Mouse (Mus musculus): ENCODE results near the gene Ptprk. TPM values are rescaled to one million over a fixed set of nuclear protein-coding genes. Genes with fewer than 3 reads are reported as not detected.

The Ptprk gene
- total RNA-seq, 2 experiments from 2014 or later, result 46.8 to 50.1 TPM

DNA sequence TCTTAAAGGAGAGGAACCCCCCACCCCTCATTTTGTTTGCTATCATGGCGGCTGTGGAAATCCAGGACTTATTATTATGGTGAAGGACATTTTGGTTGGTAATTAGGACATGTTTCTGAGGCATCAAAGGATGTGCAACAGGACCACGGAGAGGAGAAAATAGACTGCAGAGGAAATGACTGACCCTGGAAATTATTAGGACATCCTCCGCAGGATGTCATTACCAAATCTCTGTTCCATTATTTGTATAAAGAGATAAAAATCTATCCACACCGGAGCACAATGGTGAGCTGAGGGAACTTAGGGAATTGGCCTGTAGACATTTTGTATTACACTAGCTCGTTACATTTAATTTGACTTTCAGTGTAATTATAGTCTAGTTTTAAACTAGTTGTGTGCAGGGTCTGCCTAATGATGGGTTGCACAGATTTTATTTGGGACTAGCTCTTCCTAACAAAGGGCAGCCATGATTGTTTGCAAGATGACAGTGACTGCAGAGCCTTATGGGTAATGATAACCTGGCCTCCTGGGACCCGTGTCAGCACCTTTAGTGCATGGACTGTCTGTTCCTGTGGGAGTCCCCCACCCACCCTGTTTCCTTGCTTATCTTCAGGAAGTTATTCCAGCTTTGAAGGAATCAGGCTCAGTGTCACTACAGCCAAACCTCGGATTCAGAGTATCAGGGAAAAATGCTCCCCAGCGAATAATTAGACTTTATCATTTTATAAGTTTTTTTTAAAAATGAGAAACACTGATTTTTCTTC is 38.4 kb downstream of the Ptprk start:
- DNase-seq (ENCODE audit: low spot score in 2 of 2), result no peak

DNA sequence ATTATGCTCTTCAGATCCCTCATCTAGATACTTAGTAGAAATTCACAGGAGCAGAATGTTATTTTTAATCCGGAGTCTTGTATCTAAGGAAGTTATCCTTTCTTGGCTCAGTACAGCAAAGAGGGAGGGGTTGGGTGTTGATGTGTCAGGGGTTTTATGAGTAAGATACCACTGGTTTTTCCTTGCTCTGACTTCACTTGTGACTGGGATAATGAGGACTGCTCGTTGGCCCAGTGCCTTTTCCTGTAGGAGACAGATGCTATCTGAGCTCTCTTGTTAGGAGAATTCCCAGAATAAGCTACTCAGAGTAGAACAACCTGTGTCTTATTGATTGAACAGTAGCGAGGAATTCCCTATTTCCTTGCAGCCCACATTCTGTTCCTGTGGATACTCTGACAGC is 39.3 kb downstream of the Ptprk start:
- peak; percentile 47 to 61 for DNase-seq (ENCODE audit: low spot score in 2 of 2)

DNA sequence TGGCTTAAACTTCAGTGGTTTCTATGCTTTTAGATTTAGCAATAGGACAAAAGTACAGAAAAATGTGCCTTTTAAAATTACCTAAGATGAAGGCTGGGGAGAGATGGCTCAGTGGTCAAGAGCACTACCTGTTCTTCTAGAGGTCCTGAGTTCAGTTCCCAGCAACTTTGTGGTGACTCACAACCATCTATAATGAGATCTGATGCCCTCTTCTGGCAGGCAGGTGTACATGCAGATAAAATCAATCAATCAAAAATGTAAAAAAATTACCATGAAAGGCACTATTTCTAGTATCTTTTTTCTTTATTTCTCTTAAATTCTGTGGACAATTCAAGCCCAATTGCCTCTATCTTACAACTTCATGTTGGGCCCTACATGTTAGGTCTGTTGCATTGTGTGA is 42.4 kb downstream of the Ptprk start:
- DNase-seq (ENCODE audit: low spot score in 2 of 2), result no peak

- no peak for DNase-seq (ENCODE audit: low spot score in 2 of 2)
These were observed 44.3 kb downstream of the Ptprk start for GRCm38 (mm10) chr10:28118783-28119365.

- DNase-seq (ENCODE audit: low spot score in 2 of 2), result peak in 1 of 2 experiments; percentile 72
These were observed 49.3 kb downstream of the Ptprk start for GRCm38 (mm10) chr10:28123881-28124280.

DNA sequence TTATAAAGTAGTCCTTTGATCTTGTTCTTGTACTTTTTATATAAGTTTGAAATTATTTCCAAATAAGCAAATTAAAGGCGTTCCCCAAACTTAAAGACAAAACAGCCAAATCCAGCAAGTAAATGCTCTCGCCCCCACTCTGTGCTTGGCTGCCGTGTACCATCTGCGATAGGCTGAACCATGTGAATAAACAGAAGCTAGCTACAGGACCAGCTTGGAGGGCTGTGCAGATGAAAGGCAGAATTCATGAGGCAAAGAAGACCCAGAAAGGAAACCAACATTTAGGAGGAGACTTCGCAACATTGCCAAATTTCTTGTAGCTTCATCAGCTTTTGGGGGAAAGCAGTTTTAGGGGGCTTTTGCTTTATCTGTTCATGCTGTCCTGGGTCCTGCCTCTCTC is 53.4 kb downstream of the Ptprk start:
- peak; percentile 76 to 83 for DNase-seq (ENCODE audit: low spot score in 2 of 2)

GRCm38 (mm10) chr10:28128450-28128849 is 53.8 kb downstream of the Ptprk start:
- no peak for DNase-seq (ENCODE audit: low spot score in 2 of 2)

- no peak for DNase-seq (ENCODE audit: low spot score in 2 of 2)
These were observed 55.8 kb downstream of the Ptprk start for GRCm38 (mm10) chr10:28130422-28130821.

DNA sequence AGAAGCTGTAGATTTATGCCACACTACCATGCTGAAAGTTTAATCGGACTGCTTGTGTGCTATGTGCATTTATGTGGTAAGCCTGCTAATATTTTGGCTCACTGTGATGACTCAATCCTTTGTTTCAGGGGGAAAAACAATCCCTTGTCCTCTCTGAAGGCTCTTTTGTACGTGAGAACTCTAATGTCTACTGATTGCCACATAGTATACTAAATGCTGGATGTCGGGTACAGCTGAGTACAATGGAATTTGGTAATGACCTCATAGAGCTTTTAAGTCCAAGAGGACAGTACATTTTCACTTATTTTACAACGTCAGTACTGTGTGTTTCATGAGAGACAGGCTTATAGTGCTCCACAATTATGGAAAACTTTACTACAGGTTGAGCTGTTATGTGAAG is 59.1 kb downstream of the Ptprk start:
- DNase-seq (ENCODE audit: low spot score in 2 of 2), result no peak

DNA sequence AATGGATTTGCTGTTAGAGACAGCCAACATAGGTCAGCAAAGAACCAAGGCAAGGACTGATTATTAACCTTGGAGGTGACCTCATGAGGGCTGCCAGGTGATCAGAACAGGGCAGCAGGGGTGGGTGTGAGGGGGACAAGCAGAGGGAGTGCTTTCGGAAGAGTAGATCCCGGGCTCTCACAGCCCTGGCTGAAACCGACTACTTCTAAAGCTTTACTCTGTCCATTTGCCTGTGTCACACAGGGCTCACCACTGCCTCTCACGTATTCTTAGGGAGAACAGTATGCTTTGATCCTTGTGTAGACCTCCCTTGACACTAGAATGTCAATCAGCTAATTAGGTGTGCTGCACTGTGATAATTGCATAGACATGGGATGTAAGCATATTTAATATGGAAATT is 63.8 kb downstream of the Ptprk start:
- no peak for DNase-seq (ENCODE audit: low spot score in 2 of 2)

DNA sequence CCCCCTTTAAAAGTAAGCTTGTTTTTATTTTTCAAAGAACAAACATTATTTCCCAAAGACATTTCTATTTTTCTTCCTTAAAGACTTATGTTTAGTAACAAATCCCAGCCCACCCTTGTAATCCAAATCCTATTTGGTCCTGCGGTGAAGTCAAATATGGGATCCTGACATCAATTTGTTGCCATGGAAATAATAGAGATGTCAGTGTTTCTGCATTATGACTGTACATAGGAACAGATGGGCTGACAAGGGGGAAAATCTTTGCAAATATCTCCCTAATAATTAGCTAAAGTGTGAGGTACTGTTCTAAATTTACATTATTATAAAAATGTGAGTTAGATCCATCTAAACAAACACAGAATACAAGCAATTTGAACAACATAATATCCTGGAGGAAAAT is 69.8 kb downstream of the Ptprk start:
- no peak for DNase-seq (ENCODE audit: low spot score in 2 of 2)

DNA sequence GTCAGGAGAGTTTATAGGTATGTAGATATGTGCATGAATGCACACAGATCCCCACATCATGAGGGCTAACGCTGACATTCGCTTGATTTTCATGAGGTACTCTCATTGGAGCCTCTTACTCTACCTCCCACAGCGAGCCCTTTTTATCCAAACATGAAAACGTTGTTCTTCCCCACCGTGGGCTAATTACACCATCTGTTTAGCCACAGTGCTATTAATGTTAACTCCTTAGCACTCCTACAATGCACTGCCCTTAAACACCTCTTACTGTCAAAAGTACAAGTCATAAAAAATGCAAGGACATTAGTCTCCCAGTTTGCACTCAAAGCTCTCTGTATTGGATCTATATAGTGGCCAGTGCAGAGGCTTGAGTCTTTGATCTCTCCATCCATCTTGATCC is 70.7 kb downstream of the Ptprk start:
- peak in 1 of 2 experiments; percentile 37 for DNase-seq (ENCODE audit: low spot score in 2 of 2)

DNA sequence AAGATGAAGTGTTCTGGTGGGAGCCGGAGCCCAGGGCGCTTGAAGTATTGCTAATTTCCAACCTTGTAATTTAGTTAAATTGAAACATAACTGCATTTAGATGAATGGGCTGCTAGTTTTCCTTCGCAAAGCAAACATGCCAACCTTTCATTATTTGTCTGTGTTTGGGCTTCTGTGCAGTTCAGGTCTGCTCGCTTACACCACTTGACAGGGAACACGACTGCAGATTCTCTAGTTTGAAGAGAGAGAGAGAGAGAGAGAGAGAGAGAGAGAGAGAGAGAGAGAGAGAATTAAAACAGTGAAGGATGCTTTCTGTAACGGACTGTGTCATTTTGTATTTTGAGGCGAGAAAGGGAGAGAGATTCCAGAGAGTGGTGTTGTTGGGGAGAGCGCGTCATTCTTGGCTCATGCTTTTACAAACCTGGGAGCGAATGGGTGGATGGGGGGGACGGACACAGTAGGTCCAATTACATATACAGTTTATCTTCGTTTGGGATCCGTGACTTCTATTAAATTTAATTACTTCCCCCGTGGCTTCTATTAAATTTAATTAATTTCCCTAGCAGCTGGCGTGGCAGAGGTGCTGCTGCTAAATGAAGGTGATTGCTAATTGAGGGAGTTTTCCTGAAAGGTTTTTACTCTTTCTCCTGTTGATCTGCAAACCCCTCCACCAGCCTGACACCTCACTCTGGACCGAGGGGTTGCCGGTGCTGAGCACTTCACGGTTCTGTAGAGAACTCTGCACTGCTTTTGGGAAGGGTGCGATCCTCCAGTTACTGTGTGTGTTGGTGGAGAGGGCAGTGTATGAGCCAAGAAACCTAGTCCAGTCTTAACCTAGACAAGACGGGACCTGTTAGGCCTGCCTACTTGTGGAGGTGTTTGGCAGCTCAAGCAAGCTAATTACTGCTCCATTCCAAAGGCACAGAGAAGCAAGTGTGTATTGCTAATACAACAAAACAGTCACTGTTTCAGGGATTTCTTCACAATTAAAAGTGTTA is 81.4 kb downstream of the Ptprk start:
- DNase-seq (ENCODE audit: low spot score in 2 of 2), result no peak

DNA sequence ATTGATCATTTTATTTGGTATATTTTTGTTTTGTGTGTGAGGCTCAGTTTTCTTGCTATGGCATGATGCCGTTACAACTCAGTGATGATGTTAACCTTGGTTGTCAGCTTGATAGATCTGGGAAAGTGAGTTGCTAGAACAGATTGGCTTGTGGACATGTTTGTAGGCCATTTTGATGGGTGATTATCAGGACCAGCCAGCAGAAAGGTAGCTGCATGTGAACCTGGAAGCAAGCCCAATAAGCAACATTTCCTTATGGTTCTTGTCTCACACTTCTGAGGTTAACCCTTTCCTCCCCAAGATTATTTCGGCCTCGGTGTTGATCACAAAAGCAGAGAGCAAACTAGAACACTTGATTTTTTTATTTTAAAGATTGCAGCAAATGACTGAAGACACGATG is 85.1 kb downstream of the Ptprk start:
- no peak for DNase-seq (ENCODE audit: low spot score in 2 of 2)

DNA sequence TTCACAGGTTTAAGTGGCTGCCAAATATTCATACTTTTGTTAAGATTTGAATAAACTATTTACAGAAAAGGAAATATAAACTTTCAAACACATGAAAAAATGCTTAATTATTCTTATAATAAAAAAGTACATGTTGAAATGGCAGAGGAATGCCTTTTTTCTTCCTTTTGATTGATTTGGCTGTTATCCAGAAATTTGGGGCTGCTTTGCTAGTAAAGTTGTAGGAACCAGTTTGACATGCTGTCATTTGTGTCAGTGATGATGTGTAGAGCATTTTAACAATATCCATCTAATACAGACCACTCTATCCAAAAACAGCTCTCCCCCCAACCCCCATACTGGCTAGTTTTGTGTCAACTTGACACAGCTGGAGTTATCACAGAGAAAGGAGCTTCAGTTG is 86.7 kb downstream of the Ptprk start:
- DNase-seq (ENCODE audit: low spot score in 2 of 2), result no peak

DNA sequence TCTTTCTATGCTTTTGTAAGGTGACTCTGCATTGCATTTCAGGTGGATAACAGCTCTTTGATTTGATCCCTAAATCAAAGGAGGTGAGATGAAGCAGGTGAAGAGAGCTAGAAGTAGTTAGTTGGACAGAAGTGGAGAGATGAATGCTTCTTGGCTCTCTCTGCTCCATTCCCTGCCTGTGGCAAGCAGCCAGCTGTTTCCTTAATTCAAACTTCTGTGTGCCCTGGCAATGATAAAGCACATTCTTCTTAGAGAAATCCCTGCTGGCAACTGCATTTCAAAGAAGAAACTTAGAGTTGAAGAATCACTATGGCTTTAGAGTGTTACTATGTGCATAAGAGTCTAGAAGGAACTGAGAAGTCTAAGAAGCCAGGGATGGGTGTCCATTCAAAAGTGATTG is 89.6 kb downstream of the Ptprk start:
- no peak for DNase-seq (ENCODE audit: low spot score in 2 of 2)

GRCm38 (mm10) chr10:28164746-28165145 is 90.1 kb downstream of the Ptprk start:
- no peak for DNase-seq (ENCODE audit: low spot score in 2 of 2)

GRCm38 (mm10) chr10:28166610-28167009 is 92.0 kb downstream of the Ptprk start:
- no peak for DNase-seq (ENCODE audit: low spot score in 2 of 2)

DNA sequence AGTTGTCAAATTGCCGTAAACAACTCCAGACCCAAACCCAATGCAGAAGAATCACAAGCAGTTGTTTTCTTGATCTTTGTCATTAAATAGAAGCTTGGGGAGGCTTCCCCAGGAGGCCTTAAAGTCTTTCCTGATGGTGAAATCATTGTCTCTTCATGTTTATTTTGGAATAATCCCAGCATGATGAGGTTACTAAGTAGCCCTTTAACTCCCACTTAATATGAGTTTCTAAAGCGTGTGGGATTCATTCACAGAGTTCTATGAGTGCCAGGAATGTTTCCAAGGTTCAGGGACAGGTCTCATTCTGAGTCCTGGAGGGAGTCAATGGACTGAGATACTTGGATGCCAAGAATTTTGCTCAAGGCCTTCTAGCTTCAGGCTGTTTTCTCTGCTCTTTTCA is 92.5 kb downstream of the Ptprk start:
- no peak for DNase-seq (ENCODE audit: low spot score in 2 of 2)

DNA sequence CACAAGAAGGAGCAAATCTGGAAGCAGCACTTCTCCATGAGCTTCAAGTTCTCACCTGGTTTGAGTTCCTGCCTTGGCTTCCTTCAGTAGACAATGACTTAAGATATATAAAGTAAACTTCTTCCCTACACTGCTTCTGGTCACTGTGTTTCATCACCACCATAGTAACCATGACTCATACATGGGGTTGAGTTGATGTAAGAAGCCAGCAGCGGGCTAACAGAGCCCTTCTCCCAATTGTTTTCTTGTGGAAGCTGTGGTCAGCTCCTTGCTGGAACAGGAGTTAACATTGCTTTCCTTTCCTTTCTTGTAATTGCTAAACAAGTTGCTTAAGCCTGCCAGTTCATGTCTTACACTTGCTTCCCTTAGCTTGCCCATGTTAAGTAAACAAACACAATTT is 96.6 kb downstream of the Ptprk start:
- no peak for DNase-seq (ENCODE audit: low spot score in 2 of 2)

DNA sequence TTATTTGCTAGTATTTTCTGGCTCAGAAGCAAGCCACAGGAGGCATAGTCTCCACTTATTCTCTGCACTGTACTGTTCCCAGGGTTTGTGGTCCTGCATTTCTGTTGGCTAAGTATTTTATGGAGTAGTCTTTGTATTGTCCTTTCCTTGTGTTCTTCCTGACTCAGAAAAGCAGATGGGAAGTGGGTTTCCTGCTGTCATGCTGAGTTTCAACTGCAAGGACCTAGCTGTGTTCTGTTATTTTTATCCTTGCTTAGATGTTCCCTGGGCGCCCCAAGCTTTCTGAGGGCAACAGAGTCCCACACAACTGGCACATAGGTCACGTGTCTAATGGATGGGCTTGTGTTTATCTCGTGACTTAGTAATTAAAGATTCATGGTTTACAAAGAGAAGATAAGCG is 104.3 kb downstream of the Ptprk start:
- DNase-seq (ENCODE audit: low spot score in 2 of 2), result peak; percentile 19 to 53

DNA sequence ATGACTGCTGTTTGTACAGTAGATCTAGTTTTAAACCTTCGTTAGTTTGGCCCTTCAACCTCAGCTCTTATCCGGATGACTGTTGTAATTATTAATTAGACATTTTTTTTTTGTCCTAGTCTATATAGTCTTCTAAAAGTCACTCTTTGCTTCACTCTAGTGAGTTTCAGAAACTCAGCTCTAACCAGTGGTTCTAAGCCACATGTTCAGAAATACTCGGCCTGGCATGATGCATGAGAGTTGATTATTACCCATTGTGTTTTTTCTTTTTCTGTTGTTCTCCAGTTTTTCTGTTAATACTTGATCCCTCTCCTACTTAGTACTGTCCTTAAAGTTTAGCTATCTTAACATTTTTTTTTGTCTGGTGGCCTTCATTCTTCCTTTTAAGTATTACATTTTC is 107.5 kb downstream of the Ptprk start:
- DNase-seq (ENCODE audit: low spot score in 2 of 2), result no peak

Data from layer of hippocampus, adult 18-20 months (tissue).